Mouse (Mus musculus): ENCODE measurements at regions not wholly inside any gene's neighbourhood (a gene's known extent, or its start where the extent isn't known, plus 50 kb on each side); places are given as distances from the start of the nearest gene placed in this dataset.
A peak's percentile ranks its signal among the peaks of the same experiment; 100 is the strongest.

DNA sequence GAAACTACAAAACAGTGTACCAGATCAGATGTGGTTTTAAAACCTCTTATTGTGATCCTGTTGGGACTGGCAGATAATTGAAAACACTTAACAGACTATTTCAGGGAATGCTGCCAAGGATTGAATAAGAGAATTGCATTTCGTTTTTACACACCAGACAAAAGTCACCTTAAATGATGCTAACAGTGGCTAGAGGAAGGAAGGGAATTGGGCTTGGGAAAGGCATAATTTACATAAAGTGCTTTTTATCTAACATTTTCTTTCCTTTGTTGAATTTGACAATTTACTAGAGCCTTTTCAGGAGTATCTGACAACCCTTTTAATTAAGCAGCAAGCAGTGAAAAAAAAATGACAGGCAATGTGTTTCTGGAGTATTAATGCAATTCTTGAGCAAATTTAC lies 250.9 kb downstream of the Hdgfl1 start:
- DNase-seq (ENCODE audit: low read depth), result peak; percentile 89
- TF ChIP-seq CTCF (IDR thresholded peaks at IDR 0.05; ENCODE audit: borderline replicate concordance, extremely low read depth, insufficient read depth, insufficient read length), result no peak
- TF ChIP-seq POLR2A (IDR thresholded peaks at IDR 0.05; ENCODE audit: borderline replicate concordance, extremely low read depth, insufficient read depth, insufficient read length, poor library complexity, severe bottlenecking), result no peak

DNA sequence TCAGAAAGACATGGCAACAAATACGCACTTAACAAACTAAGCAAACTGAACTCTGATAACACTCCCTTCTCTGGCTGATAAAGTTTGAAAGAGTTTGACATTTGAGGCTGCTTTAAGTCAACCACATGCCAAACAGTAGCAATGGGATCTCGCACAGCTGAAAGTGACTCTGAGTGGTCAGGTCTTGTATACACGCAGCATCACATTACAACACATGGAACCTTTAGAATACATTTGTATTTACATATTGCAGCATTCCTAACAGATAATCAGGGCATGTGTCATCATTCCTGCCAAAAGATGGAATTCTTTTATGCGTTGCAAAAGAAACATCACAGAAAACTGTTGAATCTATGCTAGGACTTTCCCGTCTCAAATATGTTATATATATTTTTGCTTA lies 251.5 kb downstream of the Hdgfl1 start:
- TF ChIP-seq POLR2A (IDR thresholded peaks at IDR 0.05; ENCODE audit: borderline replicate concordance, extremely low read depth, insufficient read depth, insufficient read length, poor library complexity, severe bottlenecking) (no peak), CTCF (IDR thresholded peaks at IDR 0.05; ENCODE audit: borderline replicate concordance, extremely low read depth, insufficient read depth, insufficient read length) (no peak)
- no peak for DNase-seq (ENCODE audit: low read depth)

DNA sequence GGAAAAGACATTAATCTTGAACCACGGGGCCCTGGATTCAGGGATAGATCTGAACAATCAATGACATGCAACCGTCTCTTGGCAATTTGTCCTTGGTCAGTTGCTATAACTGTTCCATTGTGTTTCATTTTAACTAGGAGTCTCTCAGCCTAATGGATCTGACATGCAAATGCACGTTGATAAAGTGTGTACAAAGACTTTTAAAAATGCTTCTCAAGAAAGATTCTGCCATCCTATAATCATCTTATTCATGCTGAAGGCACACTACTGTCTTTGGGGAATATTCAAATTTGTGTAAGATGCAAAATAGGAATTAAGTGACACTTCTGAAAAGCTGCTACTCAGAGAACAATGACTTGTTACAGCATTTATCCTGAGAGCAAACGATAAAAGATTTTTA lies 252.3 kb downstream of the Hdgfl1 start:
- no peak for TF ChIP-seq CTCF (IDR thresholded peaks at IDR 0.05; ENCODE audit: borderline replicate concordance, extremely low read depth, insufficient read depth, insufficient read length)
- peak; percentile 71 for DNase-seq (ENCODE audit: low read depth)

DNA sequence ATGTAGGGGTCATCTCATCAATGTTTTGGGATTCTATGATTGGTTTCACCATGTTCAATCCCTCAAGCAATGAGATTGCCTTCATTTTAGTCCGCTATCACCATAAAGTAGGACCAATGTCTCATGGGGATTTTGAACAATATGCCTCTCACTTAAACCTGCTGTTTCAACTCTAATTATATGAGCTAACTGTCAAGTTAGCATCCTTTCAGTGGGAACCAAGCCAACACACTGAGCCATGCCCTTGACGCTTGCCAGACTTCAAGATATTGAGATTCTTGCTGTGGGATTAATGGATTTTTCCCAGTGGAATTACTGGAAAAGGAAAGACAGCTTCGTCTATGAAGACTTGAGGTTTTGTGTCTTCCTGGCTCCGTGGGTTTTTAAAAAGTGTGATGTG lies 259.5 kb downstream of the Hdgfl1 start:
- TF ChIP-seq POLR2A (IDR thresholded peaks at IDR 0.05; ENCODE audit: borderline replicate concordance, extremely low read depth, insufficient read depth, insufficient read length, poor library complexity, severe bottlenecking) (no peak), CTCF (IDR thresholded peaks at IDR 0.05; ENCODE audit: borderline replicate concordance, extremely low read depth, insufficient read depth, insufficient read length) (no peak)
- DNase-seq (ENCODE audit: low read depth), result peak; percentile 86

DNA sequence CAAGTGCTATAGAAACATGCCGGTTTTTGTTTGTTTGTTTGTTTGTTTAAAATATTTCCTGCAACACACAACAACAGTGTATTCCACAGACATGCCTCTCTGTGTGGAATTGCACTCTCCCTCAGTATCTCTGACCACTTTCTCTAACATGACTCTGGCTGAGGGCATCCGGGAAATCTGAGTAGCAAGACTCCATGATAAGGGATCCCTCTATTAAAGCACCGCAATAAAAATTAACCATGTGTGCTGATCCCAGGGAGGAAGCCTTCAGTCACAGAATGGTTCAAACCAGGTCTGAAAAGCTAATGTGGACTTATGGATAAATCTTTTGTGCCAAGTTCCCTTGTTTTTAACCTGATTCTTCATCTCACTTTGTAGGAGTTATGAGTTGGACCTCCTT lies 260.1 kb downstream of the Hdgfl1 start:
- no peak for DNase-seq (ENCODE audit: low read depth)
- TF ChIP-seq POLR2A (IDR thresholded peaks at IDR 0.05; ENCODE audit: borderline replicate concordance, extremely low read depth, insufficient read depth, insufficient read length, poor library complexity, severe bottlenecking), result no peak
- TF ChIP-seq CTCF (IDR thresholded peaks at IDR 0.05; ENCODE audit: borderline replicate concordance, extremely low read depth, insufficient read depth, insufficient read length), result no peak

DNA sequence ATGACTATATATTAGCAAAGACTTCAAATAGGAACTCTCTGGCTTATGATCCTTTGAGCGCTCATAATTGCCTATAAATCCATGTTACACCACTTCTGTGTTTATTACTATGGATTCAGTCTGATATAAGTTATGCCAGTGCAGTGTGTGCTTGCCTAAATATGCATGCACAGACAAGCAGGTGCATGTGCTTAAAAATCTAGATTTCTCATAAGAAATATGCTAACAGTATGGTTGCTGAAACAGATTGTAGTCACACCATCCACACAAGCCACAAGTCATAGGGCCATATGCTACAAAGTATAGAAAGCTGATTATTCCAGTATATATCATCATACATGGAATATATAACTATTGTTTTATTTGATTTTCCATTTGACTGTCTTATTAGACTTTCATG lies 266.2 kb downstream of the Hdgfl1 start:
- TF ChIP-seq POLR2A (IDR thresholded peaks at IDR 0.05; ENCODE audit: borderline replicate concordance, extremely low read depth, insufficient read depth, insufficient read length, poor library complexity, severe bottlenecking), result no peak
- no peak for TF ChIP-seq CTCF (IDR thresholded peaks at IDR 0.05; ENCODE audit: borderline replicate concordance, extremely low read depth, insufficient read depth, insufficient read length)
- DNase-seq (ENCODE audit: low read depth), result peak; percentile 49

DNA sequence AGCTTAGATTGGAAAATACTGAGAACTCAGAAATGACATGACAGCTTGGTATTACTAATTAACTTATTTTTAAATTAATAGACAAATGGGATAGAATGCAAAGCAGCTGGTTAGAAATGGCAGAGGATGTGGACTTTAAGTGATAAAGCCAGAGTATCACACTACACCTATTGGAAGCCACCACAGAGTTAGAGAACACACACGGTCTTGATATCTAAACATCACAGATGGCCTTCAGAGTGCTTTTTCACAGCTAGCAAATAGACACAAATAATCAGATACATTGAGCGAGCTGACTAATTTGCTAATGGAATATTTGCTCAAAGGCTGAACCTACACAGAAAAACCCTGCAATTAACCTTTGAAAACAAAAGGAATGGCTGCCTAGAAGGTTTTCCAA lies 272.9 kb downstream of the Hdgfl1 start:
- peak; percentile 63 for DNase-seq (ENCODE audit: low read depth)
- no peak for TF ChIP-seq CTCF (IDR thresholded peaks at IDR 0.05; ENCODE audit: borderline replicate concordance, extremely low read depth, insufficient read depth, insufficient read length)
- TF ChIP-seq POLR2A (IDR thresholded peaks at IDR 0.05; ENCODE audit: borderline replicate concordance, extremely low read depth, insufficient read depth, insufficient read length, poor library complexity, severe bottlenecking), result no peak

DNA sequence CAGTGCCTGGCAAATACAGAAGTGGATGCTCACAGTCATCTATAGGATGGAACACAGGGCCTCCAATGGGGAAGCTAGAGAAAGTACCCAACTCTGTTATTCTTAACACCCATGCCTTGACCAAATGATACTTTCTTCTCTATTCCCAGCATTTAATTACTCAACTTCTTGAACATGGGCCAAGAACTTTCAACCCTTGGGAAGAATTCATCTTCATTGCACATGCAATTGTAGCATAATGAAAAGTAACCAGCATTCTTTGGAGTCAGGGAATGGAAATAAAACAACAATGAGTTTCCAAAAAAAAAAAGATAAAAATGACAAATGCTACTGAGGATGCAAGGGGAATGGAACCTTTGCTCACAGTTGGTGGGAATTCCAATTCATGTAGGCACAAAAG lies 274.1 kb downstream of the Hdgfl1 start:
- DNase-seq (ENCODE audit: low read depth), result no peak
- TF ChIP-seq POLR2A (IDR thresholded peaks at IDR 0.05; ENCODE audit: borderline replicate concordance, extremely low read depth, insufficient read depth, insufficient read length, poor library complexity, severe bottlenecking) (no peak), CTCF (IDR thresholded peaks at IDR 0.05; ENCODE audit: borderline replicate concordance, extremely low read depth, insufficient read depth, insufficient read length) (no peak)

DNA sequence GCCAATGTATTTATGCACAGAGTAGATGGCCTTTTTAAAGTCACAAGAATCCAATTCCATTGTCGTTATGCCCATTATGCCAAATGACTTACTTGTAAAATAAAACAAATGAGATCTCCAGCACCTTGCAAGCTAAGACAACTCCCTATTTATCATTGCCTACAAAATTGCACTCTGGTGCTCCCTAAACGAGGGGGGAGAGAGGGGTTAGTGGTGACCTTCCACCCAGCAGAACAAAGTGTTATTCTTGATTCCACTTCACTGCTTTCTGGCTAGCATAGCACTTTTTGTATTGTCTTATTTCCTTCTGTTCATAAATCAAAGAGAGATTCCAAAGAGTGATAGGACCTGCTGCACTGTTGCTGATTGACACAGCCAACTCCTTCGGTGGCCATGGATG lies 300.6 kb downstream of the Hdgfl1 start:
- DNase-seq (ENCODE audit: low read depth), result no peak
- TF ChIP-seq CTCF (IDR thresholded peaks at IDR 0.05; ENCODE audit: borderline replicate concordance, extremely low read depth, insufficient read depth, insufficient read length), result no peak
- no peak for TF ChIP-seq POLR2A (IDR thresholded peaks at IDR 0.05; ENCODE audit: borderline replicate concordance, extremely low read depth, insufficient read depth, insufficient read length, poor library complexity, severe bottlenecking)

DNA sequence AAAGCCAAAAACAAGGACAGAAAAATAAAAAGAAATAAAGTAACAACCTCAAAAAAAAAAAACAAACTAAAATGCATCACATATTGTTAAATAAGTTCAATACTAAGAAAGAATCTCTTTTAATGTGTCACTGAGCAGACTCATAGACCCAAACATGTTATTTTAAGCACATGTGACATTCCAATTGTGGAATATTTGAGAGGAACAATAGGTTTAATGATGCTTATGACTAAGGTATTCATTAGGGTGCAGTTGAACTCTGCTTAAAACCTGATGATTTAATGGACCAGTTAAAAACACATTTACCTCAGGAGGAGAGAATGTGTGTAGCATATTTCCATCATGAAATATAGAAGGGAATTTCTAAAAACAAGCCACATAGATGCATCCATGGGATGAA lies 302.4 kb downstream of the Hdgfl1 start:
- no peak for DNase-seq (ENCODE audit: low read depth)
- TF ChIP-seq POLR2A (IDR thresholded peaks at IDR 0.05; ENCODE audit: borderline replicate concordance, extremely low read depth, insufficient read depth, insufficient read length, poor library complexity, severe bottlenecking) (no peak), CTCF (IDR thresholded peaks at IDR 0.05; ENCODE audit: borderline replicate concordance, extremely low read depth, insufficient read depth, insufficient read length) (no peak)

DNA sequence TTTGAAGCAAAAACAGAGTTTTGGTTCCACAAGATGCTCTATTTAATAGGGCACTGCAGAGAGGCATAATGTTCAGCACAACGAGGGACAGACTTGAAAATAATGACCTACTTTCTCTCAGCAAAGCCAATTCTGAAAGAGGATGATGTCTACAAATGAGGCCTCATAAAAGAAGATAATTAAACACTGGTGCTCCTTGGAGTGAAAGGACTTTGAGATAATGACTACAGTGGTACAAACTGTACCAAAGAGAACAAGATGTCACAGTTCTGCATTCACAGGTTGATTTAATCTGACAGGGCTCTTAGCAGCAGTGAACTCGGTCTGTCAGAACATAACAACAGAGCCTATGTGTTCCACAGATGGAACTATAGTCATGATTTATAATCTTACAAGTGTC lies 305.4 kb downstream of the Hdgfl1 start:
- TF ChIP-seq POLR2A (IDR thresholded peaks at IDR 0.05; ENCODE audit: borderline replicate concordance, extremely low read depth, insufficient read depth, insufficient read length, poor library complexity, severe bottlenecking) (no peak), CTCF (IDR thresholded peaks at IDR 0.05; ENCODE audit: borderline replicate concordance, extremely low read depth, insufficient read depth, insufficient read length) (no peak)
- peak; percentile 50 for DNase-seq (ENCODE audit: low read depth)

DNA sequence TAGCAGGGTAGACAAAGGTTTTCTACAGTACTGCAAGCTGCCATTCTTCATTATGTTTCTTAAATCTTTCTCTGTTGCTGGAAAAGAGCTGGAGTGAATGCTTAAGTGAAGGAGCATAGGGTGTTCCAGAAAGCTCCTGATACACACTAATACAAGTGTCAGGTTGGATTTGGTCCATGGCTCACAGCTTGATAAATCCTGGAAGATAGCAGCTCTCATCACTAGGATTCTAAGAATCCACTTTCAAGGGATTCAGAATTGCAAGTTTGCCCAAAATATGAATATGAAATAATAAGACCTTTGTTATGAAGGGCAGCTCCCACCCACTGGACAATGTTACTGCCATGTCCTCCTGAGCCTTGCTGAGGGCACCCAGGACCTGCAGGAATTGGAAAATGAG lies 305.9 kb downstream of the Hdgfl1 start:
- TF ChIP-seq POLR2A (IDR thresholded peaks at IDR 0.05; ENCODE audit: borderline replicate concordance, extremely low read depth, insufficient read depth, insufficient read length, poor library complexity, severe bottlenecking) (no peak), CTCF (IDR thresholded peaks at IDR 0.05; ENCODE audit: borderline replicate concordance, extremely low read depth, insufficient read depth, insufficient read length) (no peak)
- peak; percentile 39 for DNase-seq (ENCODE audit: low read depth)

Measured in brain, embryonic 14.5 days (tissue).